Mouse (Mus musculus): ENCODE data around the gene Slc12a3.

Gene Slc12a3

GRCm38 (mm10) chr8:94328932-94329728, at the start of gene Slc12a3:
Slc12a3 (plus strand) TSS chr8:94329201.
- no peak for DNase-seq (ENCODE audit: low spot score)

GRCm38 (mm10) chr8:94280001-94280613, 48.9 kb upstream of the Slc12a3 start:
- no peak for DNase-seq (ENCODE audit: low spot score)

- DNase-seq (ENCODE audit: low spot score): no peak
Observed at GRCm38 (mm10) chr8:94282453-94282985, 46.5 kb upstream of the Slc12a3 start.

GRCm38 (mm10) chr8:94284204-94284603, 44.8 kb upstream of the Slc12a3 start:
- no peak for DNase-seq (ENCODE audit: low spot score)

GRCm38 (mm10) chr8:94290606-94291005, 38.4 kb upstream of the Slc12a3 start:
- peak; percentile 50 for DNase-seq (ENCODE audit: low spot score)

- no peak for DNase-seq (ENCODE audit: low spot score)
Observed at GRCm38 (mm10) chr8:94292072-94292471, 36.9 kb upstream of the Slc12a3 start.

- no peak for DNase-seq (ENCODE audit: low spot score)
Observed at GRCm38 (mm10) chr8:94292626-94293025, 36.4 kb upstream of the Slc12a3 start.

- DNase-seq (ENCODE audit: low spot score): no peak
Observed at GRCm38 (mm10) chr8:94295687-94296086, 33.3 kb upstream of the Slc12a3 start.

- DNase-seq (ENCODE audit: low spot score): peak; percentile 44
Observed at GRCm38 (mm10) chr8:94296312-94296991, 32.5 kb upstream of the Slc12a3 start.

- DNase-seq (ENCODE audit: low spot score): no peak
Observed at GRCm38 (mm10) chr8:94297101-94297500, 31.9 kb upstream of the Slc12a3 start.

GRCm38 (mm10) chr8:94300809-94301208, 28.2 kb upstream of the Slc12a3 start:
- DNase-seq (ENCODE audit: low spot score): no peak

- DNase-seq (ENCODE audit: low spot score): no peak
Observed at GRCm38 (mm10) chr8:94304412-94304811, 24.6 kb upstream of the Slc12a3 start.

GRCm38 (mm10) chr8:94306989-94307513, 21.9 kb upstream of the Slc12a3 start:
- DNase-seq (ENCODE audit: low spot score): no peak

GRCm38 (mm10) chr8:94307652-94308051, 21.3 kb upstream of the Slc12a3 start:
- no peak for DNase-seq (ENCODE audit: low spot score)

GRCm38 (mm10) chr8:94314069-94314468, 14.9 kb upstream of the Slc12a3 start:
- DNase-seq (ENCODE audit: low spot score): no peak

- DNase-seq (ENCODE audit: low spot score): no peak
Observed at GRCm38 (mm10) chr8:94317249-94317648, 11.8 kb upstream of the Slc12a3 start.

GRCm38 (mm10) chr8:94317691-94318090, 11.3 kb upstream of the Slc12a3 start:
- no peak for DNase-seq (ENCODE audit: low spot score)

- no peak for DNase-seq (ENCODE audit: low spot score)
Observed at GRCm38 (mm10) chr8:94320036-94320435, 9.0 kb upstream of the Slc12a3 start.

GRCm38 (mm10) chr8:94322083-94322482, 6.9 kb upstream of the Slc12a3 start:
- DNase-seq (ENCODE audit: low spot score): peak; percentile 55

GRCm38 (mm10) chr8:94323041-94323440, 6.0 kb upstream of the Slc12a3 start:
- DNase-seq (ENCODE audit: low spot score): no peak

- no peak for DNase-seq (ENCODE audit: low spot score)
Observed at GRCm38 (mm10) chr8:94324071-94324470, 4.9 kb upstream of the Slc12a3 start.

- peak; percentile 44 for DNase-seq (ENCODE audit: low spot score)
Observed at GRCm38 (mm10) chr8:94326016-94326415, 3.0 kb upstream of the Slc12a3 start.

Measured in MN1 (cell line).